Mouse (Mus musculus) lung, postnatal 0 days (tissue): Measurements from ENCODE around the gene Tusc1.

Experiments used
- CTCF ChIP-seq: IDR thresholded peaks from 2 replicates; pipeline ENCODE4 v1.5.1; 2016; ENCODE audit warnings: antibody characterized with exemption, mild to moderate bottlenecking
- EP300 ChIP-seq: IDR thresholded peaks from 2 replicates; pipeline ENCODE4 v1.6.1; 2016; ENCODE audit warnings: antibody characterized with exemption, mild to moderate bottlenecking, control low read depth

DNA sequence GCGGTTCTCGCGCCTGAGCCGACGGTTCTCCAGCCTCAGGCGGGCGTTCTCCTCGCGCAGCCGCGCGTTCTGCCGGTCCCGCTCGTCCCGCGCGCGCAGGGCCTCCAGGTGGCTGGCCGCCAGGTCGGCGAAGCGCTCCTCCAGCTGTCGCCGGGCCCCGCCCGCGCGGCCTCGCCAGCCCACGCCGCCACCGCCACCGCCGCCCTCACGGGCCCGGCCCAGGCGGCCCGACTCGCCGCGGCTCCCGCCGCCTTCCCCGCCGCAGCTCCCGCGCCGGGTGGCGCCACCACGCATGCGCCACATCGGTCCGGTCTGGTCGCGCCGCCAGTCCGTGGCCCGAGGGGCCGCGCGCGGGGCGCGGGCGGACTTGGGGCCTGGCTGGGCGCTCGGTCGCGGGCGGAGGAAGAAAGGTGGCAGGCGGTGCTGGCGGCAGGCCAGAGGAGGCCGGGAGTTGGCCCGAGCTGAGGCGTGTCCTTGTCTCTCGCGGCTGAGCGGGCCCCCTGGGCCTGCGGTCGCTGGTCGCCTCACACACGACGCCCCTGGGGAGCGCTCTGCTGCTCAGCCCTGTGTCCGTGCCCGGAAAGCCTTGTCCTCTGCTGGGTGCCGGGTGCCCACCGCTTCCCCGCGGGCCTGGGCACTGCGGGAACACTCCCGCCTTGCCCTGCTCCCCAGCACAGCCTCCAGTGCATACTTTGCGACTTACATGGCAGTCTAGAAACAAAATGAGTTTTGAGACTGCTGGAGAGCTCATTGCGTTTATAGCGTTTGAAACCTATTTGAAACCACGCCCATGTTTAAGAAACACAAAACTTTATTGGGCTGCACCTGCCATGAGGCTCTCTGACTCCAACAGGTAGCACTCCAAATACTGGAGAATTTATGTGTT is at the start of gene Tusc1:
- TF ChIP-seq EP300 (no peak), CTCF (peak; percentile 20; the same call in 1 of the 2 replicates)
